Comparison of ENCODE assay signal across 16 mouse cellular contexts in genomic region chr15:27508982-27509381, GRCm38 (mm10). TPM values are rescaled to one million over a fixed set of nuclear protein-coding genes. Genes with fewer than 3 reads are reported as not detected.
DNase-seq lines count a peak whose midpoint lies in the region; ATAC-seq and TF ChIP-seq lines count a peak whose summit lies in the region.
"Had no signal": no experiment of that assay in that cellular context is flagged by ENCODE, and none has a peak within 500 bp of the region (broad histone marks: within the 10 kb centered on the region; RNA-seq: fewer than 3 reads in every experiment).

No protein-coding gene starts in this region.

- WGBS in heart, adult 2 months: 67% methylated on average over 17 of the region's 17 CpGs
- WGBS in kidney, embryonic 15.5 days: 85% methylated on average over 17 of the region's 17 CpGs
- 86% methylated on average over 17 of the region's 17 CpGs for WGBS in liver, embryonic 11.5 days

- no peaks in the 10 kb centered on the region for H3K27me3 ChIP-seq in heart, adult 2 months (ENCODE audit: control insufficient read depth, insufficient read depth, low read length)
- no peaks in the 10 kb centered on the region for H3K27me3 ChIP-seq in kidney, embryonic 15.5 days
- no peaks in the 10 kb centered on the region for H3K27me3 ChIP-seq in liver, embryonic 11.5 days (replicated peaks; ENCODE audit: control insufficient read depth, insufficient read depth, low read length)
- H3K27me3 ChIP-seq: limb, embryonic 13.5 days; lung, embryonic 15.5 days; neural tube, embryonic 13.5 days had no signal

- no peak for ATAC-seq in kidney, embryonic 15.5 days (replicated peaks; ENCODE audit: low FRiP score)
- ATAC-seq in liver, embryonic 11.5 days (replicated peaks; ENCODE audit: low FRiP score): no peak

- no peak overlapping the region for H3K4me3 ChIP-seq in heart, adult 2 months
- no peak overlapping the region for H3K4me3 ChIP-seq in kidney, embryonic 15.5 days (replicated peaks)
- no peak overlapping the region for H3K4me3 ChIP-seq in liver, embryonic 11.5 days (ENCODE audit: low read depth, low read length)
- H3K4me3 ChIP-seq: erythroblast, embryonic 14.5 days; limb, embryonic 13.5 days; lung, embryonic 15.5 days; neural tube, embryonic 13.5 days had no signal

- no peak for TF ChIP-seq POLR2A in heart, adult 2 months (IDR thresholded peaks at IDR 0.05; ENCODE audit: insufficient read depth, low read depth, low read length)

- H3K27ac ChIP-seq in heart, adult 2 months: peak overlapping the region; percentile 81
- no peak overlapping the region for H3K27ac ChIP-seq in kidney, embryonic 15.5 days
- no peak overlapping the region for H3K27ac ChIP-seq in liver, embryonic 11.5 days (ENCODE audit: low read depth, low read length)
- H3K27ac ChIP-seq: limb, embryonic 13.5 days; lung, embryonic 15.5 days; neural tube, embryonic 13.5 days had no signal

- H3K4me2 ChIP-seq in kidney, embryonic 15.5 days: no peak overlapping the region
- no peak overlapping the region for H3K4me2 ChIP-seq in liver, embryonic 11.5 days
- H3K4me2 ChIP-seq: limb, embryonic 13.5 days; lung, embryonic 15.5 days; midbrain, embryonic 11.5 days; neural tube, embryonic 13.5 days had no signal

- H3K79me2 ChIP-seq in heart, adult 2 months (replicated peaks; ENCODE audit: control insufficient read depth, insufficient read depth, low read length): 0 out of 2 replicates have a peak, but pooled peaks cover 2% of the 10 kb centered on the region

- intact Hi-C loops in heart, adult 2 months (cut with DNase I): no loop called here
- intact Hi-C loops in heart, postnatal 25 days (cut with DNase I): loop anchor here (5.0 kb wide), 1 partner anchor 73 kb away; no protein-coding TSS in a partner anchor

- H3K36me3 ChIP-seq in heart, adult 2 months (ENCODE audit: control insufficient read depth, insufficient read depth, low read length): peaks cover 14% of the 10 kb centered on the region
- no peaks in the 10 kb centered on the region for H3K36me3 ChIP-seq in kidney, embryonic 15.5 days
- H3K36me3 ChIP-seq in liver, embryonic 11.5 days (ENCODE audit: control insufficient read depth, insufficient read depth, low read length): no peaks in the 10 kb centered on the region
- H3K36me3 ChIP-seq: limb, embryonic 13.5 days; lung, embryonic 15.5 days; neural tube, embryonic 13.5 days had no signal

- no peaks in the 10 kb centered on the region for H3K9me3 ChIP-seq in kidney, embryonic 15.5 days (replicated peaks)
- no peaks in the 10 kb centered on the region for H3K9me3 ChIP-seq in liver, embryonic 11.5 days (ENCODE audit: control insufficient read depth, low read length)
- H3K9me3 ChIP-seq: limb, embryonic 13.5 days; lung, embryonic 15.5 days; neural tube, embryonic 13.5 days had no signal

- H3K9ac ChIP-seq in heart, adult 2 months (ENCODE audit: low read depth, low read length): no peak overlapping the region; the same call in 1 of the 2 replicates
- H3K9ac ChIP-seq in kidney, embryonic 15.5 days: no peak overlapping the region
- H3K9ac ChIP-seq in liver, embryonic 11.5 days (ENCODE audit: low read depth, low read length): no peak overlapping the region
- H3K9ac ChIP-seq: limb, embryonic 13.5 days; lung, embryonic 15.5 days; neural tube, embryonic 13.5 days had no signal

- DNase-seq in heart, adult 2 months: peak in 1 of 2 experiments; percentile 43
- no peak for DNase-seq in heart, postnatal 25 days (ENCODE audit: low spot score)
- peak; percentile 93 for DNase-seq in brain, adult 2 months (ENCODE audit: low read depth, low spot score)
- DNase-seq in cerebellum, postnatal 14 days: peak; percentile 56 to 67
- peak; percentile 52 to 72 for DNase-seq in left cerebral cortex, adult 18-20 months (ENCODE audit: low spot score in 2 of 2)
- no peak for DNase-seq in urinary bladder, postnatal 4 days (ENCODE audit: low spot score in 2 of 2)
- no peak for DNase-seq in liver, embryonic 11.5 days (ENCODE audit: low spot score)
- DNase-seq: adrenal gland, postnatal 10 days; spleen, adult 18-20 months; thymus, postnatal 14 days had no signal

- TF ChIP-seq EP300 in heart, adult 2 months (IDR thresholded peaks at IDR 0.05; ENCODE audit: insufficient read depth, low read depth, low read length): 0 out of 2 replicates have a peak, but pooled peaks have one; percentile 36

- TF ChIP-seq CTCF in heart, adult 2 months (IDR thresholded peaks at IDR 0.05): no peak

- H3K4me1 ChIP-seq in heart, adult 2 months (ENCODE audit: control insufficient read depth, insufficient read depth, low read length): peaks cover 10% of the 10 kb centered on the region; the same call in 1 of the 2 replicates
- peaks cover 11% of the 10 kb centered on the region for H3K4me1 ChIP-seq in kidney, embryonic 15.5 days
- peaks cover 23% of the 10 kb centered on the region for H3K4me1 ChIP-seq in liver, embryonic 11.5 days (replicated peaks; ENCODE audit: control insufficient read depth, insufficient read depth, low read length)

RNA-seq across cellular contexts. Expression of gene Ank, which starts 42.5 kb away (rescaled TPM):
- 100 to 1,000 TPM; 196 to 225 TPM for total RNA-seq in heart, adult 2 months (2021)
- polyA plus RNA-seq in heart, adult 2 months (2012; rRNA removed): 176 and 318 TPM in 2 replicates
- total RNA-seq in heart, postnatal 25 days (2021): 100 to 1,000 TPM; 174 to 208 TPM
- total RNA-seq in left cerebral cortex, adult 18-20 months (2021): 100 to 1,000 TPM; 185 to 192 TPM
- 8.8 and 10.5 TPM in 2 replicates for polyA plus RNA-seq in kidney, embryonic 15.5 days (2015; fragmentation: Nextera tagmentation; extraction: Ambion mirVana)
- polyA plus RNA-seq in liver, embryonic 11.5 days (2014; fragmentation: Nextera tagmentation; extraction: Ambion mirVana): 13.1 and 14.6 TPM in 2 replicates

Comparison
In these comparisons a context has a peak if more than half of its experiments do, and no peak if none do; other contexts are left out.
1. DNase-seq: peak in brain, adult 2 months (single experiment), cerebellum, postnatal 14 days (2 of 2) and left cerebral cortex, adult 18-20 months (2 of 2); none in heart, postnatal 25 days (single experiment), urinary bladder, postnatal 4 days (0 of 2) and liver, embryonic 11.5 days (single experiment).